Mouse (Mus musculus): ENCODE data around the gene Tfcp2.

DNA sequence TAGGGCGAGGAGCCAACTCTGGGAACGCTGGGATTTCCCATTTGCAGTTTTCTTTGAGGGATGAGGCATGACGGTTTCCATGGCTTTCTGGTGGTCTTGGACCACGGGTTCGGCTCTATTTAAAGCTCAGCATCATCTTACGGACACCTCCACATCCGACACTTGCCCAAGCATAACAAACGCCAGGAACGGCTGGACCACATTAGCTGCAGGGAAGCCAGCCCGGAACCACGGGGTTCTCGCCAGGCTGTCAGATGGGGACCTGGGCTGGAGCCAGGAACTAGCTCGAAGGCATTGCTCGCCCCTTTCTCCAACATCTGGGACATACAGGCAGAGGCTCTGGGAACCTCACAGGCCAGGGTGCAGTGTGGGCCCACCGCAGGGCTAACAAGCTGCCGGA lies 100.6 kb downstream of the Tfcp2 start:
- TF ChIP-seq EP300 (IDR thresholded peaks at IDR 0.05; ENCODE audit: low read depth) = no peak
- no peak for TF ChIP-seq CTCF (IDR thresholded peaks at IDR 0.05; ENCODE audit: low read depth)

Measured in heart, postnatal 0 days (tissue).